Mouse (Mus musculus) regulatory T cell (primary cell): Measurements from ENCODE around the gene Atg16l2.

Source experiments
- in situ Hi-C: fragments of 300-600 bp; cut with MboI, MseI; formaldehyde crosslinking; loops from one replicate; pipeline ENCODE4 v1.15.1; 2025; ENCODE audit warnings: high pct_unique_total_duplicates

Atg16l2 gene

DNA sequence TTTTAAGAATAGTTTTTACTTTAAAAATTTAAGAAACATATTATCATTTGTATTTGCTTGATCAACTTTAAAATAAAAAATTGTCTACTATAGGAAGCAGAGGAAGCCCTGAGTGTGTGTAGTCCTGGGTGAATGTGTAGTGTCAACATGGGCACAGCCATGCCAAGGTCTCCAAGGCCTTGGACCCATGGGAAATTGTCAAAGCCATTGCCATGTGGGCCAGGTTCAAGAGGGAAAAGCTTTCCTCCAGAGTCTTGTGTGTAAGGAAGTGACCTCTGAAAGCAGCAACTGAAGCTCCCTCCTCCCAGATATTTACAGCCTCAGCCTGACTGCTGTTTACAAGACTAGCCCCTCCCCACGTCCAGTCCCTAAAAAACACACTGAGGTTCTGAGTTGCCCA, 72.7 kb downstream of the Atg16l2 start:
- in situ Hi-C loops, result no loop called here

DNA sequence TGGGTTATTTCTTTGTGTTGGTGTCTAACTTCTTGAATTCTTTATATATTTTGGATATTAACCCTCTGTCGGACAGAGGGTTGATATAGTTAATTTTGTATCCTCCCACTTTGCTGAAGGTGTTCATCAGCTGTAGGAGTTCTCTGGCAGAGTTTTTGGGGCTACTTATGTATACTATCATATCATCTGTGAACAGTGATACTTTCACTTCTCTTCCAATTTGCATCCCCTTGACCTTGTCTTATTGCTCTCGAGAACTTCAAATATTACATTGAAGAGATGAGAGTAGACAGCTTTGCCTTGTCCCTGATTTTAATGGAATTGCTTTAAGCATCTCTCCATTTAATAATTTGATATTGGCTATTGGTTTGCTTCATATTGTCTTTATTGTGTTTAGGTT, 78.5 kb downstream of the Atg16l2 start:
- in situ Hi-C loops, result no loop called here

DNA sequence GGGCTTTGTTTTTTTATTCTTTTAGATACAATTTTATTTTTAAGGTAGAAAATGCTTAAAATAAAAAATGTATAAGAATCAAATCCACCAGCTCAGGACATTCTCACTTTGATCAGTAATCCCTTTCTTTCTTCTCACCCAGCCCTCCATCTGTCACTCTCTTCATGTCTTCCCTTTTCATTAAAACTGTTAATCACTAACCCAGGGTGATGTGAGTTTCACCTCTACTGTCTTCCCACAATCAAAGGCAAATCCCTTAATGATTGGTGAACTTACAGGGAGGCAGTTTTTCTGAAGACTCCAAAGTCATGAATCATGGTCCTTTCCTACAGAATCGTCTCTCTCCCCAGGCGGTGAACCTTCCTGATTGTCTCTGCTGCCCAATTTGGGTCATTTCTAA, 85.3 kb downstream of the Atg16l2 start:
- in situ Hi-C loops, result no loop called here

GRCm38 (mm10) chr7:101213515-101214263, 88.4 kb downstream of the Atg16l2 start:
- in situ Hi-C loops, result no loop called here
